Mouse (Mus musculus) thymus, postnatal 10 days (tissue): ENCODE measurements around the gene Teddm3.
A peak's percentile ranks its signal among the peaks of the same experiment; 100 is the strongest.
"Not testable (repeated sequence)": the region's sequence is repeated elsewhere in the genome, so short reads cannot be mapped to it uniquely, and the experiment has no call there.

Source experiments
- DNase-seq, 2 experiments: peaks; one replicate each; pipeline ENCODE4 v3.0.0; 2021; ENCODE audit warnings: low spot score in 2 of 2

Teddm3 gene

GRCm38 (mm10) chr16:21153900-21154299 is at the start of gene Teddm3:
Teddm3 (minus strand) TSS chr16:21154000.
- DNase-seq, result not testable (repeated sequence)

GRCm38 (mm10) chr16:21202731-21203130 is 48.9 kb upstream of the Teddm3 start:
- no peak for DNase-seq

GRCm38 (mm10) chr16:21199426-21199825 is 45.6 kb upstream of the Teddm3 start:
- no peak for DNase-seq

GRCm38 (mm10) chr16:21198529-21198928 is 44.7 kb upstream of the Teddm3 start:
- DNase-seq, result peak in 1 of 2 experiments; percentile 32

GRCm38 (mm10) chr16:21198006-21198405 is 44.2 kb upstream of the Teddm3 start:
- no peak for DNase-seq

GRCm38 (mm10) chr16:21197542-21197941 is 43.7 kb upstream of the Teddm3 start:
- no peak for DNase-seq

GRCm38 (mm10) chr16:21196576-21196975 is 42.8 kb upstream of the Teddm3 start:
- no peak for DNase-seq

GRCm38 (mm10) chr16:21195260-21195866 is 41.6 kb upstream of the Teddm3 start:
- no peak for DNase-seq

- no peak for DNase-seq
Measured at GRCm38 (mm10) chr16:21194182-21194581, 40.4 kb upstream of the Teddm3 start.

GRCm38 (mm10) chr16:21192509-21193354 is 38.9 kb upstream of the Teddm3 start:
- peak in 1 of 2 experiments; percentile 53 for DNase-seq

- DNase-seq, result no peak
Measured at GRCm38 (mm10) chr16:21191569-21191968, 37.8 kb upstream of the Teddm3 start.

GRCm38 (mm10) chr16:21188345-21188744 is 34.5 kb upstream of the Teddm3 start:
- no peak for DNase-seq

- DNase-seq, result no peak
Measured at GRCm38 (mm10) chr16:21187568-21187967, 33.8 kb upstream of the Teddm3 start.

GRCm38 (mm10) chr16:21184697-21185096 is 30.9 kb upstream of the Teddm3 start:
- DNase-seq, result no peak

- no peak for DNase-seq
Measured at GRCm38 (mm10) chr16:21182108-21182507, 28.3 kb upstream of the Teddm3 start.

GRCm38 (mm10) chr16:21175236-21175635 is 21.4 kb upstream of the Teddm3 start:
- no peak for DNase-seq

- DNase-seq, result no peak
Measured at GRCm38 (mm10) chr16:21168730-21169129, 14.9 kb upstream of the Teddm3 start.

GRCm38 (mm10) chr16:21165343-21166220 is 11.8 kb upstream of the Teddm3 start:
- not testable (repeated sequence) for DNase-seq

GRCm38 (mm10) chr16:21163423-21163822 is 9.6 kb upstream of the Teddm3 start:
- DNase-seq, result not testable (repeated sequence)

- DNase-seq, result not testable (repeated sequence)
Measured at GRCm38 (mm10) chr16:21159226-21159625, 5.4 kb upstream of the Teddm3 start.

- DNase-seq, result peak in 1 of 2 experiments; percentile 4
Measured at GRCm38 (mm10) chr16:21156261-21156660, 2.5 kb upstream of the Teddm3 start.
